Mouse (Mus musculus) megakaryocyte-erythroid progenitor cell, adult 5-6 weeks (primary cell): ENCODE data around the gene Pias1. TPM values are rescaled to one million over a fixed set of nuclear protein-coding genes. Genes with fewer than 3 reads are reported as not detected.

ENCODE experiments used
- total RNA-seq, 2 experiments: library from RNA; stranded (forward) in 1 of 2; stranded (reverse) in 1 of 2; fragments of 200-1000, 215-1000 nt in 1 of 2; fragments of >200 nt in 1 of 2; fragmentation: Nextera tagmentation in 1 of 2; gene quantifications; 2 replicates each; pipeline ENCODE4 v1.2.3; 2014 to 2017

The Pias1 gene
- total RNA-seq, 2 experiments from 2014 or later = 25.6 to 72.4 TPM

Other genes starting within 250 kb of the Pias1 start
- 33.6 and 38.8 TPM in 2 replicates for gene Fem1b, start 176.0 kb downstream of the Pias1 start, total RNA-seq (2014; fragmentation: Nextera tagmentation)
- 69.6 and 71.2 TPM in 2 replicates for gene Fem1b, start 176.0 kb downstream of the Pias1 start, total RNA-seq (2017)
- 57.7 and 73.1 TPM in 2 replicates for gene Cln6, start 149.1 kb downstream of the Pias1 start, total RNA-seq (2014; fragmentation: Nextera tagmentation)
- 11.3 and 21.8 TPM in 2 replicates for gene Cln6, start 149.1 kb downstream of the Pias1 start, total RNA-seq (2017)
- gene Calml4, start 129.8 kb downstream of the Pias1 start, total RNA-seq (2014; fragmentation: Nextera tagmentation) = 4.0 and 5.8 TPM in 2 replicates
- 2.2 TPM in 1 of 2 replicates, not detected in the other for gene Calml4, start 129.8 kb downstream of the Pias1 start, total RNA-seq (2017)
- not detected in 2 replicates for gene Skor1, start 161.0 kb upstream of the Pias1 start, total RNA-seq (2014; fragmentation: Nextera tagmentation)
- not detected in 2 replicates for gene Skor1, start 161.0 kb upstream of the Pias1 start, total RNA-seq (2017)